Mouse (Mus musculus) limb, embryonic 12.5 days (tissue): ENCODE data around the gene Zfp637. TPM values are rescaled to one million over a fixed set of nuclear protein-coding genes. Genes with fewer than 3 reads are reported as not detected.
"Not testable (repeated sequence)": the region's sequence is repeated elsewhere in the genome, so short reads cannot be mapped to it uniquely, and the experiment has no call there.

Experiments used
- ATAC-seq: fragments of 200-750 bp; cut with Nextera tagmentation; 2 replicates; pipeline ENCODE4 v1.8.0; 2017; ENCODE audit warnings: low read depth, moderate TSS enrichment; ENCODE audit not compliant: insufficient number of reproducible peaks, insufficient read depth, low FRiP score, low TSS enrichment
- H3K27ac ChIP-seq: fragments of 300-500 bp; sonication (generic); 2 replicates; pipeline ENCODE4 v1.5.1; 2016; ENCODE audit warnings: mild to moderate bottlenecking, moderate library complexity
- H3K27me3 ChIP-seq: fragments of 300-500 bp; sonication (generic); 2 replicates; pipeline ENCODE4 v1.6.1; 2016; ENCODE audit warnings: mild to moderate bottlenecking, moderate library complexity
- H3K36me3 ChIP-seq: fragments of 300-500 bp; sonication (generic); 2 replicates; pipeline ENCODE4 v1.6.1; 2016; ENCODE audit warnings: mild to moderate bottlenecking, moderate library complexity
- H3K4me1 ChIP-seq: fragments of 300-500 bp; sonication (generic); replicated peaks from 2 replicates; pipeline ENCODE4 v1.6.1; 2016
- H3K4me2 ChIP-seq: fragments of 300-500 bp; sonication (generic); 2 replicates; pipeline ENCODE4 v1.6.1; 2016; ENCODE audit warnings: mild to moderate bottlenecking, moderate library complexity
- H3K4me3 ChIP-seq: fragments of 300-500 bp; sonication (generic); replicated peaks from 2 replicates; pipeline ENCODE4 v1.5.1; 2016; ENCODE audit warnings: mild to moderate bottlenecking
- H3K9ac ChIP-seq: fragments of 300-500 bp; sonication (generic); replicated peaks from 2 replicates; pipeline ENCODE4 v1.6.1; 2016; ENCODE audit warnings: mild to moderate bottlenecking, moderate library complexity
- H3K9me3 ChIP-seq: fragments of 300-500 bp; sonication (generic); 2 replicates; pipeline ENCODE4 v1.6.1; 2016; ENCODE audit warnings: mild to moderate bottlenecking, moderate library complexity
- WGBS: fragments of 180-500 bp; shearing (Covaris S2); methylation state at CpG from one replicate; pipeline ENCODE4 v1.1.7; 2016; 5-methylcytosine and 5-hydroxymethylcytosine counted together
- polyA plus RNA-seq: library from polyadenylated mRNA; unstranded; fragments of >200 nt; fragmentation: Nextera tagmentation; extraction: Ambion mirVana; gene quantifications from 2 replicates; pipeline ENCODE4 v1.2.1, GENCODE M21; 2016

Gene Zfp637
- polyA plus RNA-seq, 1 experiment from 2014 or later: 169 TPM

- no peak for ATAC-seq
- Histone ChIP-seq H3K4me3 (no peak overlapping the region), H3K4me1 (no peaks in the 10 kb centered on the region; the same call in 1 of the 2 replicates), H3K9ac (no peak overlapping the region), H3K4me2 (no peak overlapping the region), H3K27me3 (peaks cover 26% of the 10 kb centered on the region), H3K9me3 (no peaks in the 10 kb centered on the region), H3K27ac (no peak overlapping the region), H3K36me3 (no peaks in the 10 kb centered on the region)
- WGBS: 16% methylated on average over 9 of the region's 9 CpGs
Observed at GRCm38 (mm10) chr6:117828273-117828672, 12.7 kb upstream of the Zfp637 start.

GRCm38 (mm10) chr6:117841511-117841955 is 553 bp downstream of the Zfp637 start:
- 14% methylated on average over 12 of the region's 12 CpGs for WGBS
- H3K27me3 ChIP-seq: no peaks in the 10 kb centered on the region
- H3K4me2 ChIP-seq: peak overlapping the region; percentile 56
- H3K27ac ChIP-seq: peak overlapping the region; percentile 97
- ATAC-seq: no peak
- no peaks in the 10 kb centered on the region for H3K9me3 ChIP-seq
- H3K9ac ChIP-seq: peak overlapping the region; percentile 96
- H3K36me3 ChIP-seq: peaks cover 38% of the 10 kb centered on the region
- peak overlapping the region; percentile 89 for H3K4me3 ChIP-seq
- H3K4me1 ChIP-seq: peaks cover 9% of the 10 kb centered on the region; the same call in 1 of the 2 replicates

GRCm38 (mm10) chr6:117844597-117844996 is 3.6 kb downstream of the Zfp637 start:
- 95% methylated on average over 9 of the region's 9 CpGs for WGBS
- no peak for ATAC-seq
- peaks cover 69% of the 10 kb centered on the region for H3K36me3 ChIP-seq
- H3K9ac ChIP-seq: no peak overlapping the region
- 0 out of 2 replicates have a peak, but pooled peaks cover 4% of the 10 kb centered on the region for H3K9me3 ChIP-seq
- no peak overlapping the region for H3K27ac ChIP-seq
- no peak overlapping the region for H3K4me3 ChIP-seq
- H3K4me1 ChIP-seq: peaks cover 9% of the 10 kb centered on the region; the same call in 1 of the 2 replicates
- H3K27me3 ChIP-seq: no peaks in the 10 kb centered on the region
- no peak overlapping the region for H3K4me2 ChIP-seq

DNA sequence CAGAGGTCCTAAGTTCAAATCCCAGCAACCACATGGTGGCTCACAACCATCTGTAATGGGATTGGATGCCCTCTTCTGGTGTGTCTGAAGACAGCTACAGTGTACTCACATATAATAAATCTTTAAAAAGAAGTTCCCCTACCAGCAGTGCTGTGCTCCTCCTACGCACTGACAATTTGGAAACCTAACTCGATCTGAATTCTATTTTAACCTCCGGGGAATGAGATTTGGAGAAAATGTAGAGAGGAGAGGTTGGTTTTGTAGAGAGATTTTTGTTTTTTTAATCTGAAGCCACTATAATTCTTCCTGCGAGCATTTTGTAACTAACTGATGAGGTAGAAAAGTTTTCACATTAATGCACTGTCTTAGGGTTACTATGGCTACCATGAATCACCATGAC is 5.7 kb downstream of the Zfp637 start:
- H3K27me3 ChIP-seq: not testable (repeated sequence)

DNA sequence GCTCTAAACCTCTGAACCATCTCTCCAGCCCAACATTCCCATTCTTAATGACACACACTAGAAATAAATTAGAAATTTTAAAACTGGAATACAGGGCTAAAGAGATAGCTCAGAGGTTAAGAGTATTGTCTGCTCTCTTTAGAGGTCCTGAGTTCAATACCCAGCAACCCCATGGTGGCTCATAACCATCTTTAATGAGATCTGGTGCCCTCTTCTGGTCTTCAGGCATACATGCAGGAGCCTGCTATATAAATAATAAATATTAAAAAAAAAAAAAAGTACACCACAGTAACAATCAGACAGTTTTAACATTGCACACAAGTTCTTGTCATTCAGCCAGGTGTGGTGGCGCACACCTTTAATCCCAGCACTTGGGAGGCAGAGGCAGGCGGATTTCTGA is 6.8 kb downstream of the Zfp637 start:
- Histone ChIP-seq H3K36me3 (peaks cover 72% of the 10 kb centered on the region), H3K27ac (no peak overlapping the region), H3K9me3 (0 out of 2 replicates have a peak, but pooled peaks cover 4% of the 10 kb centered on the region), H3K4me2 (no peak overlapping the region), H3K27me3 (no peaks in the 10 kb centered on the region), H3K4me1 (no peaks in the 10 kb centered on the region; the same call in 1 of the 2 replicates), H3K4me3 (no peak overlapping the region), H3K9ac (no peak overlapping the region)
- 100% methylated on average over 2 of the region's 2 CpGs for WGBS
- no peak for ATAC-seq

More for the DNA sequence above, 5.7 kb downstream of the Zfp637 start:
- 95% methylated on average over 4 of the region's 4 CpGs for WGBS
- H3K9me3 ChIP-seq, H3K27ac ChIP-seq, H3K9ac ChIP-seq, H3K4me3 ChIP-seq, ATAC-seq, H3K4me1 ChIP-seq, H3K4me2 ChIP-seq: not testable (repeated sequence)
- H3K36me3 ChIP-seq: peaks cover 73% of the 10 kb centered on the region

GRCm38 (mm10) chr6:117848577-117848976 is 7.6 kb downstream of the Zfp637 start:
- WGBS: 87% methylated on average over 5 of the region's 5 CpGs
- Histone ChIP-seq H3K4me1 (no peaks in the 10 kb centered on the region), H3K36me3 (peaks cover 64% of the 10 kb centered on the region), H3K4me3 (no peak overlapping the region), H3K27ac (no peak overlapping the region), H3K4me2 (no peak overlapping the region), H3K9ac (no peak overlapping the region), H3K27me3 (no peaks in the 10 kb centered on the region), H3K9me3 (0 out of 2 replicates have a peak, but pooled peaks cover 4% of the 10 kb centered on the region)
- ATAC-seq: no peak

GRCm38 (mm10) chr6:117851747-117852146 is 10.8 kb downstream of the Zfp637 start:
- Histone ChIP-seq H3K9me3 (0 out of 2 replicates have a peak, but pooled peaks cover 4% of the 10 kb centered on the region), H3K36me3 (peaks cover 32% of the 10 kb centered on the region), H3K4me3 (no peak overlapping the region), H3K9ac (no peak overlapping the region), H3K27me3 (no peaks in the 10 kb centered on the region), H3K27ac (no peak overlapping the region), H3K4me2 (no peak overlapping the region), H3K4me1 (no peaks in the 10 kb centered on the region)
- ATAC-seq: no peak
- 63% methylated on average over 2 of the region's 2 CpGs for WGBS

DNA sequence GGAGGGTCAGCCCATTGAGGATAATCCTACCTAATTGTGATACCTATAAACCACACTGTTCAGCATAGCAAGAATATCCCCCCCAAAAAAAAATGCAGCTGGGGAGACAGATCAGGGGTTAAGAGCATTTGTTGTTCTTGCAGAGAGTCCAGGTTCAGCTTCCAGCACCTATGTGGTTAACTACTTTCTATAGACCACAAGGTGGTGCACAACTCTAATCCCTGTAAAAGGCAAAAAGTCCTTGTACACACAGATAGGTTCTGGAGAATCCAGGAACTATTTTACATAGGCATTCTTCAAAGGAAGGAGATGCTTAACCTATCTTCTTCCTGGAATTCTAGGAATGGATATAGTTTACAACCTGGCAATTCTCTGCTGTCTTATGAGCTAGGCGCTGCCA is 17.0 kb downstream of the Zfp637 start:
- H3K27ac ChIP-seq: no peak overlapping the region
- no peaks in the 10 kb centered on the region for H3K27me3 ChIP-seq
- H3K4me1 ChIP-seq: no peaks in the 10 kb centered on the region
- no peaks in the 10 kb centered on the region for H3K36me3 ChIP-seq
- WGBS: 83% methylated on average over 1 of the region's 1 CpGs
- ATAC-seq: no peak
- no peak overlapping the region for H3K9ac ChIP-seq
- H3K9me3 ChIP-seq: no peaks in the 10 kb centered on the region
- H3K4me2 ChIP-seq: no peak overlapping the region
- H3K4me3 ChIP-seq: no peak overlapping the region

DNA sequence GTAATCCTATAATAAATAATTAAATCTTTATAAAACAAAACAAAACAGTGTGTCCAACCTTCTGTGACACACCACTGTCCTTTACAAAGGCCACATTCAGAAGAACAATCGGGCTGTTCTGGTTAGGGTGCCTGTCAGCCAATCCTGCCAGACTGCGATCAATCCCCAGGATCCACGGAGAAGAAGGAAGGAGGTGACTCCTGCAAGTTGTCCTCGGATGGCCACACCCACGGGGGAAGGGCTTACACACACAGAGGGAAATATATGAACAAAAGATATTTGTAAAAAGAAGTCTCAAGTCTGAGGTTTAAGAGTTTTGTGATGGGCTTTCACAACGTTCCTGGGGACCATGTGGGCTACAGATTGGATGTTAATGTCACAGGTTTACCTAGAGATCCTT is 20.9 kb downstream of the Zfp637 start, which contains the start of gene Zfp239:
Gene Zfp239 (plus strand): TSS at position 253 of the 400 bp plus-strand sequence.
- Histone ChIP-seq H3K9me3 (no peaks in the 10 kb centered on the region), H3K27ac (no peak within 1 kb of the TSS), H3K4me2 (peak within 1 kb of the TSS; percentile 79), H3K9ac (peak within 1 kb of the TSS; percentile 73), H3K36me3 (no peaks in the 10 kb centered on the region), H3K4me3 (peak within 1 kb of the TSS; percentile 76), H3K4me1 (peaks cover 5% of the 10 kb centered on the region; the same call in 1 of the 2 replicates), H3K27me3 (no peaks in the 10 kb centered on the region)
- no peak for ATAC-seq
- WGBS: 68% methylated on average over 6 of the region's 6 CpGs

DNA sequence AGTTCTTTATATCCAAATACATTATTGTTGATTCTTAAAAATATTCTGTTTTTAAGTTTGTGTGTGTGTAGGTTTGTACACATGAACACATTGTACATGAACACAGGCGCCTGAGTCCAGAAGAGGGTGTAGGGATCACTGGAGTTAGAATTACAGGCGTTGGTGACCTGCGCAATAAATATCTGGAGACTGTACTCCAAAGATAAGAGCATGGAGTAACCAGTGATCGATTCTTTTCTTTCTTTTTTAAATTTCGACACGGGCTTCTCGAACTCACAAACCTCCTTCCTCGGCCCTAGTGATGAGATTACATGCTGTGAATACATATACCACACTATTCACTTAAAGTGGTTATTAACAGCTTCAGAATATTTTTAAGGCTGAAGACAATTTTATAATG is 21.5 kb downstream of the Zfp637 start:
- no peak for ATAC-seq
- Histone ChIP-seq H3K27me3 (no peaks in the 10 kb centered on the region), H3K4me3 (peak overlapping the region; percentile 76; the same call in 1 of the 2 replicates), H3K4me1 (peaks cover 5% of the 10 kb centered on the region; the same call in 1 of the 2 replicates), H3K36me3 (no peaks in the 10 kb centered on the region), H3K4me2 (peak overlapping the region; percentile 79), H3K9ac (no peak overlapping the region), H3K27ac (no peak overlapping the region), H3K9me3 (no peaks in the 10 kb centered on the region)
- WGBS: 72% methylated on average over 8 of the region's 8 CpGs

GRCm38 (mm10) chr6:117862899-117863620 is 22.1 kb downstream of the Zfp637 start:
- 0 out of 2 replicates have a peak overlapping the region, but pooled peaks have one; percentile 23 for H3K27ac ChIP-seq

More at GRCm38 (mm10) chr6:117862899-117863620, 22.1 kb downstream of the Zfp637 start:
- no peaks in the 10 kb centered on the region for H3K36me3 ChIP-seq
- peak; percentile 83 for ATAC-seq
- H3K9me3 ChIP-seq: no peaks in the 10 kb centered on the region
- peak overlapping the region; percentile 79 for H3K4me2 ChIP-seq
- 4% methylated on average over 26 of the region's 26 CpGs for WGBS
- H3K4me1 ChIP-seq: peaks cover 5% of the 10 kb centered on the region; the same call in 1 of the 2 replicates
- no peaks in the 10 kb centered on the region for H3K27me3 ChIP-seq
- H3K4me3 ChIP-seq: peak overlapping the region; percentile 76
- peak overlapping the region; percentile 73 for H3K9ac ChIP-seq
